Mouse (Mus musculus) lung, postnatal 0 days (tissue): ENCODE data around the gene Grb10. TPM values are rescaled to one million over a fixed set of nuclear protein-coding genes. Genes with fewer than 3 reads are reported as not detected.
A peak's percentile ranks its signal among the peaks of the same experiment; 100 is the strongest.

Source experiments
- ATAC-seq: fragments of 200-750 bp; cut with Nextera tagmentation; 2 replicates; pipeline ENCODE4 v1.8.0; 2017; ENCODE audit warnings: moderate library complexity
- DNase-seq: peaks from one replicate; pipeline ENCODE4 v3.0.0-alpha.2; 2016; ENCODE audit warnings: low spot score
- H3K27ac ChIP-seq: fragments of 300-500 bp; sonication (generic); 2 replicates; pipeline ENCODE4 v1.5.1; 2014; ENCODE audit warnings: antibody characterized with exemption, mild to moderate bottlenecking, low read length, mixed read lengths
- H3K27me3 ChIP-seq: fragments of 300-500 bp; sonication (generic); replicated peaks from 2 replicates; pipeline ENCODE4 v1.6.1; 2014; ENCODE audit warnings: low read length, mixed read lengths; ENCODE audit not compliant: insufficient read depth
- H3K36me3 ChIP-seq: fragments of 300-500 bp; sonication (generic); 2 replicates; pipeline ENCODE4 v1.6.1; 2014; ENCODE audit warnings: low read length, mixed read lengths; ENCODE audit not compliant: insufficient read depth
- H3K4me1 ChIP-seq: fragments of 300-500 bp; sonication (generic); 2 replicates; pipeline ENCODE4 v1.6.1; 2014; ENCODE audit warnings: antibody characterized with exemption, low read depth, low read length, mixed read lengths; ENCODE audit not compliant: insufficient read depth
- H3K4me2 ChIP-seq: fragments of 300-500 bp; sonication (generic); replicated peaks from 2 replicates; pipeline ENCODE4 v1.6.1; 2014; ENCODE audit warnings: low read depth, mild to moderate bottlenecking, low read length, moderate library complexity, mixed read lengths
- H3K4me3 ChIP-seq: fragments of 300-500 bp; sonication (generic); 2 replicates; pipeline ENCODE4 v1.5.1; 2014; ENCODE audit warnings: low read depth, low read length
- H3K9ac ChIP-seq: fragments of 300-500 bp; sonication (generic); replicated peaks from 2 replicates; pipeline ENCODE4 v1.6.1; 2014; ENCODE audit warnings: low read depth, mild to moderate bottlenecking
- H3K9me3 ChIP-seq: fragments of 300-500 bp; sonication (generic); 2 replicates; pipeline ENCODE4 v1.6.1; 2016; ENCODE audit warnings: low read length, mixed read lengths
- CTCF ChIP-seq: IDR thresholded peaks from 2 replicates; pipeline ENCODE4 v1.5.1; 2016; ENCODE audit warnings: antibody characterized with exemption, mild to moderate bottlenecking
- EP300 ChIP-seq: IDR thresholded peaks from 2 replicates; pipeline ENCODE4 v1.6.1; 2016; ENCODE audit warnings: antibody characterized with exemption, mild to moderate bottlenecking, control low read depth
- WGBS: fragments of 180-500 bp; shearing (Covaris S2); extraction: QIAGEN DNeasy Blood & Tissue Kit; methylation state at CpG from one replicate; pipeline ENCODE4 v1.1.7; 2014; 5-methylcytosine and 5-hydroxymethylcytosine counted together
- polyA plus RNA-seq: library from polyadenylated mRNA; unstranded; fragments of >200 nt; fragmentation: Nextera tagmentation; extraction: Ambion mirVana; gene quantifications from 2 replicates; pipeline ENCODE4 v1.2.1, GENCODE M21; 2015

The Grb10 gene
- polyA plus RNA-seq, 1 experiment from 2014 or later, result 86.9 TPM

DNA sequence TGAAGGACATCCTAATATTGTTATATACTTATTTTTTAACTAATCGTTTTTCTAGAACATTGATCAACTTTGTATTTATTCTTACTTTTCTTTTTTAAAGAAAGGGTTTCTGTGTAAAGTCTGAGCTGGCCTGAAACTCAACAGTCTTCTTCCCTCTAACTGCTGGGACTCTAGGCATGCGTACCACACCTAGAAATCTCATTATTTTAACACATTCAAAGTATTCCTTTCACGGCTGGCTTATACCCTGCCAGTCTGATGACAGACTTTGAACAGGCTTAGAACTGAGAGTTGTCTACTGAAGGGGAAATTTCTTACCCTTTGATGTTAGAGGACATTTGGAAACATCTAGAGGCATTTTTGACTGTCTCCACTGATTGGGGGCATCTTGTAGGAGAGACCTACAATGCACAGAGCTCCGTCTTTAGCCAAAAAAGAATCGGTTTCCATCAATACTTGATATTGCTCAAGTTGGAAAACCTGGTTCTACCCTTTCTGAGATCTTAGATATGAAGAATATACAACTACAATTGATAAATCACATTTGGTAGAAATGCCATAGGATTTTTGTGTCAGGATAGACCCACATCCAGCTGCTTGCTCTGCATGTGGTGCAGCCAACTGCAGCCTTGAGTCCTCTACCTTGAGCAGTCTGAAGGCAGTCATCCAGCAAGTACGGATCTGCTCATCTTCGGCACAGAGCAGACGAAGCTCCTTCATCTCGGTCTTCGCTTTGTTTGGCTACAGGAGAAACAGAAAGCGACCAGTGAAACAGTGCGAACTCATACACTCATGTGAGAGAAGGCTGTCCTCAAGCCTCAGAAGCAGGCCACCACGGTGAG, 95.0 kb downstream of the Grb10 start:
- Histone ChIP-seq H3K4me2 (no peak overlapping the region), H3K27ac (no peak overlapping the region), H3K27me3 (no peaks in the 10 kb centered on the region), H3K4me3 (no peak overlapping the region), H3K4me1 (peaks cover 3% of the 10 kb centered on the region), H3K9ac (no peak overlapping the region), H3K9me3 (no peaks in the 10 kb centered on the region), H3K36me3 (peaks cover 9% of the 10 kb centered on the region; the same call in 1 of the 2 replicates)
- WGBS, result 82% methylated on average over 13 of the region's 13 CpGs
- ATAC-seq (no peak), DNase-seq (no peak)
- TF ChIP-seq CTCF, result no peak
- TF ChIP-seq EP300, result no peak

DNA sequence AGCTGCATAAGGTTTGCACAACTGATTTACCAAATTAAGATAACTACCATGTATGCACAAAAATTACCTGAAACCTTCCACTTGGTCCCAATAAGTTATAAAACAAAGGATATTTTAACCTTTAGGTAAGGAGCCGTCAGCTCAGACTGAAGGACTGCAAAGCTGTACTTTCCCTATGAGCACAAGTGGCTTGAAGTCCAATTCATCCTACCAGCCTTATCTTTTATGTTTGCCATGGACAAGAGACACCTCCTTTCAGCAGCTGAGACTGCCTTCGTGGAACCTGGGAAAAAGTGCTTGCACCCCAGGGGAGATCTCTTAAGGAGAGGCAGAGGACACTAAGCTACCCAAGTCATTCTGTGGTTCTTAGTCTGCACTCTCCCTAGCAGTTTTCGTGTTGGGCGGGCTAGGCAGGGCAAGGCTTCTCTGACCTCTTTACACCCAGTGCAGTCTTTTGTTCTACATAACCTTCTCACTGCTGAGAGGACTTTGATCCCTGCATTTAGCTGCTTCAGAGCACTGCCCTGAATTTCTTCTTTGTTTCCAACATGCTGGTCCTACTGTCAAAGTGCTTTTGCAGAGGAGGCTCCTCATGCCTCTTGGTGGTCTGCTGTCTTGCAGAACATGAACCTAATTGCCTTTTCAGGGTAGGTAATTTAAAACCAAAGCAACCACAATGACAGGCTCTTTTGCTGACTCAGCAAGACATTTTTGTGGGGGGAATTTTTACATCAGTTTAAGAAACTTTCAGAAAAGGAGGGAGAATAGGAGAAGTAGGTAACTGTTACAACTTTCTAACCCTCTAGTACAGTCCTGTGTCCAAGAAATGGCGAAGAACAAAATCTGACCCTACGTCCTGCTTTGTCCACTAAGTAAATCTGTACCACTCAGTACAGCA, 95.9 kb downstream of the Grb10 start:
- ATAC-seq, result no peak
- Histone ChIP-seq H3K4me1 (no peaks in the 10 kb centered on the region; the same call in 1 of the 2 replicates), H3K9ac (no peak overlapping the region), H3K4me3 (no peak overlapping the region), H3K9me3 (no peaks in the 10 kb centered on the region), H3K4me2 (no peak overlapping the region), H3K27me3 (no peaks in the 10 kb centered on the region), H3K36me3 (peaks cover 9% of the 10 kb centered on the region; the same call in 1 of the 2 replicates), H3K27ac (no peak overlapping the region)
- TF ChIP-seq EP300, result no peak
- no peak for TF ChIP-seq CTCF
- no peak for DNase-seq
- WGBS, result 62% methylated on average over 6 of the region's 6 CpGs

DNA sequence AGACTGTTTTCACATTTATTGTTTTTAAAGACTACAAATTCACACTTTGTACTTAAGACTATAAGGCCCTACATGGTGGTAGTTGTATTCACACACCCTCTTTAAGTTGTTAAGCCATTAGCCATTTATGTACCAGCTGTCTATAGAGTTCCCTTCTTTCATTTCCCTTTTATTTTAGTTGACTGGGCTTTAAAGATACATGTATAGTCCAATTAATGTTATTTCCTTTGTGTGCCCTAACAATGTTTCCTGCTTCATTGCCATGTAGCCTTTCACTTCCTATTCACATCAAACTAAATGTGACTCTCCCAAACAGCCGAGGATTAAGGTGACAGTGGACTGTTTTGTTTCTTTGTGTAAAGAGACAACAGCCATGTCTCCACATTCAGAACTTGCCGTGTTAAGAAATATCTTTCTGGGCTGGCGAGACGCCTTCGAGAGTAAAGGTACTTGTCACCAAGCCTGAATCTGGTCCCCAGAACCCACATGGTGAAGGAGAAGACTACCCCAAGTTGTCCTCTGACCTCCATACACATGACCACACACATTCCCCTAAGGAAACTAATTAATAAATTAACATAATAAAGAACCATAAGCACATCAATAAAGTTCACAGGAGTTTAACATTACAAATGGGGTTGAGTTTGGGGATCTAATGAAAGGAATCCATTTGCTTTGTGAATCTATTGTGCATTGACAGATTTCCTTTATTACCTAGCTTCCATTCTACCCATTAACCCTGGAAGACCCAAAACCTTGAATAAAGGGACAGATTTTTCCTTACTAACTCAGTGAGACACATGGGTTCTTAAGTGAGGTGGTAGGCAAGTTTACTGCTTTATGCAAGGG, 97.4 kb downstream of the Grb10 start:
- no peaks in the 10 kb centered on the region for H3K27me3 ChIP-seq
- ATAC-seq (no peak), DNase-seq (no peak)
- no peaks in the 10 kb centered on the region for H3K9me3 ChIP-seq
- 74% methylated on average over 5 of the region's 5 CpGs for WGBS
- no peak overlapping the region for H3K4me2 ChIP-seq
- H3K4me1 ChIP-seq, result no peaks in the 10 kb centered on the region; the same call in 1 of the 2 replicates
- TF ChIP-seq CTCF, result no peak
- no peak for TF ChIP-seq EP300
- H3K36me3 ChIP-seq, result peaks cover 17% of the 10 kb centered on the region; the same call in 1 of the 2 replicates
- H3K9ac ChIP-seq, result no peak overlapping the region
- no peak overlapping the region for H3K4me3 ChIP-seq
- no peak overlapping the region for H3K27ac ChIP-seq

DNA sequence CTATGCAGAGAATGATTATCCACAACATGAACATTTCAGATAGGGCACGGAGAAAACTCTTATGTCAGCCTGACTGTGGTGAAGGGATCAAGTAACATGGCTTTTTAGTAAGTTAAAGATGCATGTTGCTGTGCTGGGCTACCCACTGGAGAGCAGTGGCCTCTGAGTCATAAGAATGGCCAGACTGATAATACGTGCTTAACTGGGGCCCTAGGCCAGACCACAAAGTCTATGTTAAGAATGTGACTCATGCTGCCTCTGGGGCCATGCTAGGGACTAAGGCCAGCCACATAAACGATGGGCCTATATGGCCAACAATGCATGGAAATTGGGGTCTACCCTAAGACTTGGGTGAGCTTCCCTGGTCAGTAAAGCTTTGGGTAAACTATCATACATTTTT, 98.9 kb downstream of the Grb10 start:
- H3K27ac ChIP-seq, result no peak overlapping the region
- H3K9me3 ChIP-seq, result no peaks in the 10 kb centered on the region
- no peaks in the 10 kb centered on the region for H3K27me3 ChIP-seq
- no peak overlapping the region for H3K4me2 ChIP-seq
- H3K4me1 ChIP-seq, result no peaks in the 10 kb centered on the region; the same call in 1 of the 2 replicates
- no peak overlapping the region for H3K4me3 ChIP-seq
- WGBS, result 61% methylated on average over 3 of the region's 3 CpGs
- no peak for DNase-seq
- peaks cover 11% of the 10 kb centered on the region; the same call in 1 of the 2 replicates for H3K36me3 ChIP-seq
- no peak overlapping the region for H3K9ac ChIP-seq
- ATAC-seq, result peak; percentile 46
- TF ChIP-seq CTCF (no peak), EP300 (no peak)

DNA sequence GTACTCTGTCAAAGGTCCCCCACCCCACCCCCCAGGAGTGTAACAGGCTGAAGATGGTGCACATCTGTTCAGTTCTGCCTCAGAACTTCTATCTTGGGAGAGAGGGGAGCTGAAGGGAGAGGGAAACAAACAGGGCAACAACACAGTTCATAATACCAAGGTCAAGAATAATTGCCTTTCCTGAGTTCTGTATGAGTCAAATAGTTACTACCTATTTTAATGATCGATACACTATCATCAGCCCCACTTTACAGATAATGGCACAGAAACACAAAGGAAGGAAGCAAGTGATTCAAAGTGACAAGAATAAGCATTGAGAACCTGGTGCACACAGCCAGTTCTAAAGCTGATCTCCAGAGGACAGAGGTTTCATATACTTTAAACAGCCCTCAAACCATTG, 99.9 kb downstream of the Grb10 start:
- no peak overlapping the region for H3K9ac ChIP-seq
- DNase-seq, result no peak
- no peaks in the 10 kb centered on the region; the same call in 1 of the 2 replicates for H3K4me1 ChIP-seq
- no peak overlapping the region for H3K4me2 ChIP-seq
- WGBS, result 87% methylated on average over 1 of the region's 1 CpGs
- no peaks in the 10 kb centered on the region for H3K27me3 ChIP-seq
- no peak overlapping the region for H3K27ac ChIP-seq
- ATAC-seq, result no peak
- H3K36me3 ChIP-seq, result peaks cover 10% of the 10 kb centered on the region; the same call in 1 of the 2 replicates
- no peaks in the 10 kb centered on the region for H3K9me3 ChIP-seq
- TF ChIP-seq CTCF, result no peak
- TF ChIP-seq EP300, result no peak
- H3K4me3 ChIP-seq, result no peak overlapping the region
